Mouse (Mus musculus) ES-E14 (cell line): ENCODE measurements around the gene Tmem132c.

Source experiments
- HCFC1 ChIP-seq: IDR thresholded peaks from 2 replicates; pipeline ENCODE4 v1.6.1; 2012; ENCODE audit warnings: low read length, inconsistent platforms, borderline replicate concordance; ENCODE audit not compliant: insufficient read depth
- MAFK ChIP-seq: IDR thresholded peaks from 2 replicates; pipeline ENCODE4 v1.6.1; 2014; ENCODE audit warnings: mild to moderate bottlenecking, low read depth, low read length, inconsistent platforms; ENCODE audit not compliant: insufficient read depth

DNA sequence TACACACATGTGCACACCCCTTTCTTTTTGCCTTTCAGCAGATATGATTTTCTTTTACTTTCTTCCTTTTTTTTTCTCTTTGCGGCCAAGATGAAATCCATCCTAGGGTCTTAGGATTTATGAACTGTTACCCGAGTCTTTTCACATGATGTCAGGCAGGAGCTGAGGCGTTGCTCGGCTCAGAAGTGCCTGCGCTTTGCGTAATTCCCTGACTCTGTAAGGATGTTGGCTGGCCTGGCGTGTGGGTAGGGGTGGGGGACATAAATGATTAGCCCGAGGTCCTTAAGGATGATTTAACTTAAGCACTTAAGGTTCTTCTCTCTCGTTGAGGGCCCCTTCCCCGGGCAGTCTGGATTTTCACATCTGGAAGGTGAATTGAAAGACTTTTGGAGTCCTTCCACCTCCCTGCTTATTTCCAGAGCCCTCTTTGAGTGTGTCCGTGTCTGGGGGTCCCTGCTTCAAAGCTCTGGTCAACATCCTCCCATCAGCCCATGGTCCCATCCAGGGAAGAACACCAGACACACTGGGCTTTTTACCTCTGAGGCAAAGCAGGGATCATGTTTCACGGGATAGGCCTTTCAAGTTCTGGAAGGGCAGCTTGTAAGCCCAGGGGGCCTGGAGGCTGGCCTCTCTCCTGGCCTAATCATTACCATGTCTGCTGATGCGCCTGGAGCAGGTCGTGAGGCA, 68.9 kb downstream of the Tmem132c start:
- TF ChIP-seq HCFC1: no peak
- no peak for TF ChIP-seq MAFK
